Mouse (Mus musculus): ENCODE measurements around the gene F2r.

The F2r gene

DNA sequence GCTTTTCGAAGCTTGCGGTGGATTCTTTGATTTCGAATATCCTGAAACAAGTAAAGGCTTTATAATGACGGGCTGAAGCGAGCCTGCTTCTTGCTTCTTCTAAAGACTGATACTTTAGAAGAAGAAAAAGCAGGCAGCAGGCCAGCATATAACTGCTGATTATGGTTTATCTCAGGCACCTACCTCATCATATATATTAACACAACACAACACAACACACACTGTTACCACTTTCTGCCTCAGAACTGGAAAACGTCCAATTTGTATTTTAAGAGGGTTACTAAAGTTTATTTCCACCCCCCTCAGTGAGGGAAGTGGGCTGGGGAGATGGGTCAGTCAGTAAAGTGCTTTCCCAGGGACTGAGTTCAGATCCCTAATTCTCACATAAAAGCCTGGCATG, 13.9 kb upstream of the F2r start:
- DNase-seq (ENCODE audit: low spot score in 2 of 2) = no peak

DNA sequence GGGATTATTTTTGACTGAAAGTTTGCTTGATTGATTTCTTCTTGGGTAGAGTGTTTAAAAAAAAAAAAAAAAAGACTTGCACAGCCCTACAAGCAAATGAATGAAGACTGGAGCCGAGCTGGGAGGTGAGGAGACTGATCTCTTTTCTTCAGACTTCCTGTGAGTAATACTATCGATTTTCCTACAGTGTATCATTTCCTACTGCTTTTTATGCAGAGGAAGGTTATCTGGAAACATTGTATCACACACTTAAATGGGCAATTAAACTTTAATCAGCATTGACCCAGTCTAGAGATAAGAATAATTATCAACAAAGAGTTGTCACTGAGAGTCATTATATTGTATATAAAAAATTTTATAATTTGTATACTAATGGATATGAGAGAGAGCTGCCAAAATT, 12.5 kb upstream of the F2r start:
- DNase-seq (ENCODE audit: low spot score in 2 of 2) = no peak

- DNase-seq (ENCODE audit: low spot score in 2 of 2) = no peak
Observed at GRCm38 (mm10) chr13:95629751-95630150, 11.5 kb upstream of the F2r start.

DNA sequence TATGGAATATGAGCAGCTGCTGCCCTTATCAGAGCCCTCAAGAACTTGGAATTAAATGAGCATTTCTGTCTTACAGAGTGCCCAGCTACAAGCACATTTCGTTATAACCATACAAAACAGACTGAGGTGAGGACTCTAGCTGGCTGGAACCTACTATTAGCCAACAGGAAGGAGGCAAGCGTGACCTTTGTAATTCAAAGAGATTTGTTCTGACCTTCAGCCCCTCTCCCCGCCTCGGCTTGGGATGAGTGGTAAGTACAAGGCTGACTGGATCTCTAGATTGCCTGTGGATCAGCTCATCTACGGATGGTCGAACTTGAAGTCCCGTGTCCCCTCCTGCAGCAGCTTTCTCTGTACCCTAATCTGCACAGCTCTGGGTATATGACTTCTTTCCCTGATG, 8.4 kb upstream of the F2r start:
- DNase-seq (ENCODE audit: low spot score in 2 of 2) = no peak

- no peak for DNase-seq (ENCODE audit: low spot score in 2 of 2)
Observed at GRCm38 (mm10) chr13:95623042-95623441, 4.8 kb upstream of the F2r start.

DNA sequence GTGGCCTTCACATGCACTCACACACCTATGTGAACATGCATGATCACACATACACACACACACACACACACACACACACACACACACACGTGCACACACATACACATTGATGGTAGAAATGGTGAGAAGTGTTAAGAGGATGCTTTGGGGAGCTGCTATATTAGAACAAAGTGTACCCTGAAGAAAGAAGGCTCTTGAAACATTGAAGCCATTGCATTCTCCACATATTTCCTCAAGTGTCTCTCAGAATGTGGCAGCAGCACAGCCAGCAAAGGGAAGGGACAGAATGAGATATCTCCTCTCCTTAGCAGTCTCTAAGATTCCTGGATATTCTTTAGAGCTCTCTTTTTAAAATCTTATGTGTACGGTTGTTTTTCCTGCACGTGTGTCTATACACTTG, 3.3 kb upstream of the F2r start:
- no peak for DNase-seq (ENCODE audit: low spot score in 2 of 2)

DNA sequence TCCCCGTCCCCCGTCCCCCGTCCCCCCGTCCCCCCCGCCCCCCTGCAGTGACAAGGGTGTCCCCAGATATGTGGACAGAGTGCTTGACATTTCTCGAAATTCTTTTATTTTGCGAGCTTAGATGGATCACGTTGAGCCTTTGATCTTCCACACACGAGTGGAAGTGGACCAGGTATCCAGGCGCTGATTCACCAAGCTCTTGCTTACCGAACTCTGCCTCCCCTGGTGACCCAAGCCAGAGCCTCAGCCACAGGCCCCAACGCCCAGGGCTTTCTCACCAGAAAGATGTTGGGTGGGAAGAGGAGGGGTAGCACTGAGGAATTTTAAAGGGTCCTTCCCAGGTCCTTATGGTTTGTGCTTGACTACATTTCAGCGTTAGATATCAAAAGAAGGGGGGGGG, 572 bp upstream of the F2r start:
- DNase-seq (ENCODE audit: low spot score in 2 of 2) = no peak

GRCm38 (mm10) chr13:95617671-95618171, 566 bp downstream of the F2r start:
- no peak for DNase-seq (ENCODE audit: low spot score in 2 of 2)

GRCm38 (mm10) chr13:95617082-95617670, 1.1 kb downstream of the F2r start:
- no peak for DNase-seq (ENCODE audit: low spot score in 2 of 2)

GRCm38 (mm10) chr13:95616512-95616911, 1.8 kb downstream of the F2r start:
- DNase-seq (ENCODE audit: low spot score in 2 of 2) = no peak

DNA sequence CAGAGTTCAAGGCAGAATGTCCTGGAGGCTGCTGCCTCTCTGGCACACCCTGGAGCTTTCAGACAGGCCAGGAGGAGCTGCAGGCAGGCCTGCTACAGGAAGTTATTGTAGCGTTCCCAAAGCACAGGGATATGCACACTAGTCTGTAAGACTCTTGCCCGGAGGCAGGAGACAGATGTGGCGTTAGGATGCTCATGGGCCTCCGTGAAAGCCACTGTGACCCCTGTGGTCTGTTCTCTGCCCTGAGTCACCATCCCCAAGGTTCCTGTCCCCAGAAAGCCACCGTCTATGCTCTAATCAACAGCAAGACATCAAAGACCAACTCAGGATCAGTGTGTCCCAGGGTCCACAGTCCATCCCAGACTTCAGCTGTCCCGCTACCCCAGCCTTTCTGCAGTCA, 3.5 kb downstream of the F2r start:
- DNase-seq (ENCODE audit: low spot score in 2 of 2) = no peak

- no peak for DNase-seq (ENCODE audit: low spot score in 2 of 2)
Observed at GRCm38 (mm10) chr13:95612243-95612642, 6.0 kb downstream of the F2r start.

DNA sequence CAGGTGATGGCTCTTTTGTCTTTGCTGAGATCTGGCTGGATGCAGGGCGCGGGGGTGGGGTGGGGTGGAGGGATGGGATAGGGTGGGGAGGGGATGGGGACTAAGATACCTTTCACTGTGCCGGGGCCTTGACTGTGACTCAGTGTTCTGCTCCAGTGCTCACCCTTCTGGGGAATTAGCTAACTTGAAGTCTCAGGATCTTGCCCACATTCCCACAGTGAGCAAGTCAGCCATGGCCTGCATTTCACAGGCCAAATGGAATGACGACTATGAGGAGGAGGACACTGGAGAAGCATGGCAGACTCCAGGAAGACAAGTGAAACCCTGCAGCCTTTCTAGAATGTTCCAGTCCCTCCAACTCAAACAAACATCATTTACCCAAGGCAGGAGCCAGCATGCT, 6.5 kb downstream of the F2r start:
- no peak for DNase-seq (ENCODE audit: low spot score in 2 of 2)

GRCm38 (mm10) chr13:95610786-95611562, 7.3 kb downstream of the F2r start:
- no peak for DNase-seq (ENCODE audit: low spot score in 2 of 2)

DNA sequence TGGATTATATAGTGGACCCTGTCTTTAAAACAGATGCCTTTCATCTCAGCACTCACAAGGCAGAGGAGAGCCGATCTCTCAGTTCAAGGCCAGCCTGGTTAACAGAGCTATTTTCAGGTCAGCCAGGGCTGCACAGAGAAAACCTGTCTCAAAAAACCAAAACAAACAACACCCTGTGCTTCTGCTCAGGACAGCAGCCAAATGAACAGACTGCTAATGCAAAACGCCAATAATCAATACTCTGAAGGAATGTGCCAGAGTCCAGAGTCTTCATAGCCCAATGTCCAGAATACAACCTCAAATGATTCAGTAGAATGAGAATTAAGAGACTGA, 9.2 kb downstream of the F2r start:
- no peak for DNase-seq (ENCODE audit: low spot score in 2 of 2)

DNA sequence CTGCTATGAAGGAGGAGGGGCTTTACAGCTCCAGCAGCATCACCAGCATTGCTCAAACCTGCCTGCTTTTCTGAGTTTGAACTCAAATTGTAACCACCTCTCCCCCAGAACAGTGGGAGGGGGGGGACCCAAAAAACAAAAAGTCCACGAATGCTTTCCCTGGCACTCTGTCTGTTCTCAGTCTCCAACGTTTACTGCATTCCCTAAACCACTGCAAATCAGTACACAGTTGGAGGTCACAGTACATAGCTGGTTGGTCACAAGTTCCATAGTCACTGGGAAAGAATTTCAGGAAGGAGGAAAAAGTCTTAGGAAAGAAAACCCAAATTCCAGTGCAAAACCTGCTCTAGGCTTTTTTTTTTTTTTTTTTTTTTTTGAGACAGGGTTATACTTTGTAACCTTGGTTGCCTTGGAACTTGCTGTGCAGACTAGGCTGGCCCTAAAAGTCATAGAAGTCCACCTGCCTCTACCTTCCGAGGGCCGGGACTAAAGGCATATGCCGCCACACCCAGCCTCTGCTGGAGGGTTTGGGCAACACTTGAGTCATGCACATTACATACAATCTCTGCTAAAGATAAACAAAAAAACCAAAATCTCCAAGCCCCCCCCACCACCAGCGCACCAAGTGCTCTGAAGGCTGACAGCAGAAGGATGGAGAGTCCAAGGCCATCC, 9.7 kb downstream of the F2r start:
- DNase-seq (ENCODE audit: low spot score in 2 of 2) = no peak

DNA sequence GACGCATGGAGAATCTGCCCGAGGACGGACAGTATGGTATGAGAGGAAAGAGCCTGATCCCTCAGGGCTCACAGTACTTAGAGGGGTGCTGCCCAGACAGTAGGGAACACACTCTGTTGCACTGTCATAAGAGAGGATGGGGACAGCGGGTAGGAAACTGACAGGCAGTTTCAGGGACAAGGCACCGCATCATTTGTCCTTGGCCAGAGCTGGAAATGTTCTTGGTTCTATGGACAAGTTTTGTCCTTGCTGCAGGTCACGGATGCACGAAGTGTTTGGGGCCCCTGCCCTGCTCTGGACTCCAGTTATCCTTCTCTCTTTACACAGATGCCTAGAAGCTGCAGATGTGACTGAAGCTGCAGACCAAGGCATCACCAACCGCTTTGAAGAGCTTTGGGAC, 11.3 kb downstream of the F2r start:
- DNase-seq (ENCODE audit: low spot score in 2 of 2) = no peak

DNA sequence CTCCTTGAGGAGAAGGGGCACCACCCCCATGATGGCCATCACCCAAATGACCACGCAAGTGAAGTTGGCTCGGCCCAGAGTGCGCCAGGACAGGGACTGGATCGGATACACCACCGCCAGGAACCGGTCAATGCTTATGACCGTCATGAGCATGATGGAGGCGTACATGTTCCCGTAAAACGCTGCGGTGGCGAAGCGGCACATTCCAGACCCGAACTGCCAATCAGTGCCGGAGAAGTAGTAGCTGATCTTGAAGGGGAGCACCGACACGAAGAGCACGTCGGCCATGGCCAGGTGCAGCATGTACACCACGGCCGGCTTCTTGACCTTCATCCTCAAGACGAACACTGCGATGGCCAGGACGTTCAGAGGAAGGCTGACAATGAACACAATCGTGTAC, 14.0 kb downstream of the F2r start:
- DNase-seq (ENCODE audit: low spot score in 2 of 2) = no peak

DNA sequence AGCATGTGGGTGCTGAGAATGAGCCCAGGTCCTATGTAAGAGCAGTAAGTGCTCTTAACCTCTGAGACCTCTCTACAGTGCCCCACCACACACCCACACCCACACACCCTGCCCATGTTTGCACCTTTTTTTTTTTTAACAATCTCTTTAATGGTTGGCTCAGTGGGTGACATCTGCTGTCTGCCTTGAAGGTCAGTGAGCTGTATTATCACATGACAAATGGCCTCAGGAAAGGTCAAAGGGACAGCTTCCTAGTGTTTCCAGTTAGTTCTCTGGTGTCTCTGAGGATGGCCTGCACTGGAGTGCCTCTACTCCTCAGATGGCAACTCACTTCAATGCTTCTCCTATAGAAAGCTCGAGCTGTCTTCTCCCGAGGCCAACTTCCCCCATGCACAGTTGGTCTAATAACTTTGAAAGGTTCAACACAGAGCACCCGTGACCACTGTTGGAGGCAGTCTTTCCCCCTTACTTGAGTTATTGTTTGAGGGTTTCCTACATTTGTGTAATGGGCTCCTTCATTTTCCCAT, 18.4 kb downstream of the F2r start:
- DNase-seq (ENCODE audit: low spot score in 2 of 2) = no peak

DNA sequence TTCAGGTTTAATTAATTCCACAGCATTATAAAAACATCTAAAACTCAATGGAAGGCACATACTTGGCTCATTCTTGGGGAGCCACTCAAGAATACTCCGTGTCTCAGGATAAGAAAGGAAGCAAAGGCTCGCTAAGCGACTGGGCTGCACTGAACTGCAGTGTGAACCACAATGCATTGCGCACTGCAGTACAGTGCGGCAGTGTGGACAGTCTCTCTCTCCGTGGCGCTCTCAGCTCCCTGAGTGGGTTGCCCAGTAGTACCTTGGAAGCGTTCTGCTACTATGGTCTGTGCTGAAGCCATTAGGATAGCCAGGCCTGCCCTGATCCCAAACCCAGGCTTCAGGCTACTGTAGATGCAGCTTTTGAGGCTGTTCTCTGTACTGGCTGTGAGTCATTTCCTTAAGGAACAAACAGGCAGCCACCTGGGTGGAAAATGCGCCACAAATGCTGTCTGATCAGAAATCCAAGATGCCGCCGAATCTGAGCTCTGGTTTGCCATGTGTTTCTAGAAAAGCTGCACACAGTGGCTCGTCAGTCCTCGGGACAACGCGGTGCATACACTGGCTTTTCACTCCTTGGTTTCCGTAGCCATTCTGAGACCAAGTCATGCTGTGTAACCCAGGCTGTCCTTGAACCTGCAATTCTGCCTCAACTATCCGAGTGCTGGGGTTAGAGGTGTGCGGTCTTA, 19.9 kb downstream of the F2r start:
- no peak for DNase-seq (ENCODE audit: low spot score in 2 of 2)

DNA sequence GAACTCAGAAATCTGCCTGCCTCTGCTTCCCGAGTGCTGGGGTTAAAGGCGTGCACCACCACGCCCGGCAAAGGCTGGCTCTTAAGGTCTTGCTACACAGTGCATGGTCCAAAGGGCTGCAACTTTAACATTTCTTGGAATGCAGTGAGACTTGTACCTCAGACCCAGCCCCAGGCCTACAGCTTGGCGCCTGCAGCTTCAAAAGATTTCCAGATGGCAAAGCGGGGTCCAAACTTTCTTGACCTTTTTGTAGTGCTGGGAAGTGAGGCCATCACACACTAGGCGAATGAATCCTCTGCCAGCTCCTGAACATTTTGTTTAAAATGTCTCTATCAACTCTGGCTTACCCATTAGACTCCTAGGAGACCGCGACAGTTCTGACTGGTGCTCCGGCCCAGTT, 20.7 kb downstream of the F2r start:
- no peak for DNase-seq (ENCODE audit: low spot score in 2 of 2)

DNA sequence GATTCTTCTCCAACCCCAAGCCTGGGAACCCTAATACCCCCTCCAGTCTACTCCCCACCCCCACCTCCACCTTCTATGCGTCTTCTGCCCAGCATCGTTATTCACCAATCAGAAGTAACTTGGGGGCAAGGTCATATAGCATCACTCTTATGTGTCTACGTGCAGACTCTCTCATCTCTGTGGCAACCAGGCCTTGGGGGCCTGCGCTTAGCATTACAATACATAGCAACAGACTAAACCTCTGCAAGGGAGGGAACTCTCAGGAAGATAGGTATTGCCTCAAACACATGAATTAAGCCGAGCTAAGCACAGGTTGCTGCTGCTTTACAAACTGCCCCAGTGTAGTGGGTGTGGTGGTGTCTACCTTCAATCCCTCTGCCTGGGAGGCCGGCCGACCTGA, 21.6 kb downstream of the F2r start:
- DNase-seq (ENCODE audit: low spot score in 2 of 2) = no peak

Measured in frontal cortex, postnatal 14 days (tissue).